Mouse (Mus musculus): ENCODE results near the gene Gm21060. TPM values are rescaled to one million over a fixed set of nuclear protein-coding genes. Genes with fewer than 3 reads are reported as not detected.
"Not testable (repeated sequence)": the region's sequence is repeated elsewhere in the genome, so short reads cannot be mapped to it uniquely, and the experiment has no call there.

Gm21060 gene
- not detected in 2 replicates for polyA plus RNA-seq (2015; fragmentation: Nextera tagmentation; extraction: Ambion mirVana)

- no peak for TF ChIP-seq EP300 (IDR thresholded peaks at IDR 0.05; ENCODE audit: low read depth)
- no peak for TF ChIP-seq CTCF (IDR thresholded peaks at IDR 0.05; ENCODE audit: low read depth)
Observed at GRCm38 (mm10) chr19:61296969-61297368, at the start of gene Gm21060. TSS of gene Gm21060 (minus strand) at chr19:61297069.

GRCm38 (mm10) chr19:61320844-61321243 lies 24.0 kb upstream of the Gm21060 start:
- not testable (repeated sequence) for H3K27ac ChIP-seq (ENCODE audit: low read depth); H3K9me3 ChIP-seq (ENCODE audit: low read length); H3K27me3 ChIP-seq (ENCODE audit: insufficient read depth, low read length); ATAC-seq; H3K4me2 ChIP-seq (ENCODE audit: low read depth, low read length); H3K4me1 ChIP-seq (ENCODE audit: insufficient read depth); H3K9ac ChIP-seq (replicated peaks); H3K4me3 ChIP-seq (ENCODE audit: low read depth, low read length); DNase-seq; H3K36me3 ChIP-seq (replicated peaks; ENCODE audit: insufficient read depth, low read length)
- 74% methylated on average over 3 of the region's 3 CpGs for WGBS (ENCODE audit: insufficient replicate concordance)

More at GRCm38 (mm10) chr19:61296969-61297368, at the start of gene Gm21060:
- H3K4me3 ChIP-seq (ENCODE audit: low read depth, low read length) = no peak within 1 kb of the TSS
- 82% methylated on average over 2 of the region's 2 CpGs for WGBS (ENCODE audit: insufficient replicate concordance)
- no peaks in the 10 kb centered on the region for H3K4me1 ChIP-seq (ENCODE audit: insufficient read depth)
- H3K27ac ChIP-seq (ENCODE audit: low read depth) = no peak within 1 kb of the TSS
- H3K9ac ChIP-seq (replicated peaks) = no peak within 1 kb of the TSS
- ATAC-seq (no peak), DNase-seq (no peak)
- no peak within 1 kb of the TSS for H3K4me2 ChIP-seq (ENCODE audit: low read depth, low read length)
- no peaks in the 10 kb centered on the region for H3K9me3 ChIP-seq (ENCODE audit: low read length)
- no peaks in the 10 kb centered on the region for H3K36me3 ChIP-seq (replicated peaks; ENCODE audit: insufficient read depth, low read length)
- no peaks in the 10 kb centered on the region for H3K27me3 ChIP-seq (ENCODE audit: insufficient read depth, low read length)

DNA sequence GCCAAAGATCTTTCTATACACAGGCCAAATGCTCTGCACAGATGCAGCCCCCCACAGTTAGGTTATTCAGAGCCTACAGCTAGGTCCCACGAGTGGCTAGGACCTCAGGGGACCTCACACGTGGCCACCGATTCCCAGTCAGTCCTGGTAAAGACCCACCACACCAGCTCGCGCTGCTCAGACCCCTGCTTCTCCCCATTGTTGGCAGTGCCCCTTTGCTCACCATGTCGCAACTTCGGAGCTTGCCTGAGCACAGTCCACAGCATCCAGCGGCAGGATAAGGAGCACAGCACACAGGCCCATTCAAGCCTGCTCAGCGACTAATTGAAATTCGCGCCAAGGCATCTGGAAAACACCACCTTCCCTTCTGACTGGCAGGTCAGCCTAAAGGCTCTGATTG lies 16.3 kb upstream of the Gm21060 start:
- H3K9me3 ChIP-seq (ENCODE audit: low read length); H3K4me3 ChIP-seq (ENCODE audit: low read depth, low read length); H3K4me1 ChIP-seq (ENCODE audit: insufficient read depth); DNase-seq; H3K9ac ChIP-seq (replicated peaks); ATAC-seq; H3K27ac ChIP-seq (ENCODE audit: low read depth); H3K36me3 ChIP-seq (replicated peaks; ENCODE audit: insufficient read depth, low read length); H3K4me2 ChIP-seq (ENCODE audit: low read depth, low read length); H3K27me3 ChIP-seq (ENCODE audit: insufficient read depth, low read length): not testable (repeated sequence)
- WGBS (ENCODE audit: insufficient replicate concordance) = 47% methylated on average over 11 of the region's 11 CpGs

- H3K27me3 ChIP-seq (ENCODE audit: insufficient read depth, low read length); H3K4me2 ChIP-seq (ENCODE audit: low read depth, low read length); H3K27ac ChIP-seq (ENCODE audit: low read depth); H3K4me3 ChIP-seq (ENCODE audit: low read depth, low read length); ATAC-seq; H3K9me3 ChIP-seq (ENCODE audit: low read length); DNase-seq; H3K9ac ChIP-seq (replicated peaks); H3K36me3 ChIP-seq (replicated peaks; ENCODE audit: insufficient read depth, low read length); H3K4me1 ChIP-seq (ENCODE audit: insufficient read depth): not testable (repeated sequence)
- WGBS (ENCODE audit: insufficient replicate concordance) = 77% methylated on average over 8 of the region's 10 CpGs
Observed at GRCm38 (mm10) chr19:61312400-61312799, 15.5 kb upstream of the Gm21060 start.

DNA sequence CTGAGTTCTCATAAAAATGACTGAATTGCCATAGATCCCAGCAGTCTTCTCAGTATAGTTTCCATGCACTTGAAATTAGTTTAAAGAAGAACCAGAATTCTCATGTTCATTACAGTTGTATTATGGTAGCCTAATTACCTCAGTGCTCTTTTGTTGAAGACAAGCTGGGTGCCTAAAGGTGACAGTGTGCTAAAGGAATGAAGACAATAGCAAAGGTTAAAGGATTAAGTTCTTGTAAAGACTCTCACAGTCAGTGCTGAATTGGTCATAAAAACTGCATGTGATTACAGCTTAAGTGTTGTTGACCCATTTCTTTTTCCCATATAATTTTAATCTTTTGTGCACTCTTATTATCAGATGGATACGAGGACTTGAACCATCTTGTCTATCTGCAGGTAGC lies 11.2 kb upstream of the Gm21060 start:
- not testable (repeated sequence) for H3K27ac ChIP-seq (ENCODE audit: low read depth); H3K9me3 ChIP-seq (ENCODE audit: low read length); H3K4me2 ChIP-seq (ENCODE audit: low read depth, low read length); H3K4me3 ChIP-seq (ENCODE audit: low read depth, low read length); H3K27me3 ChIP-seq (ENCODE audit: insufficient read depth, low read length); DNase-seq; H3K36me3 ChIP-seq (replicated peaks; ENCODE audit: insufficient read depth, low read length); H3K4me1 ChIP-seq (ENCODE audit: insufficient read depth); ATAC-seq; H3K9ac ChIP-seq (replicated peaks)
- WGBS (ENCODE audit: insufficient replicate concordance) = 55% methylated on average over 1 of the region's 1 CpGs

DNA sequence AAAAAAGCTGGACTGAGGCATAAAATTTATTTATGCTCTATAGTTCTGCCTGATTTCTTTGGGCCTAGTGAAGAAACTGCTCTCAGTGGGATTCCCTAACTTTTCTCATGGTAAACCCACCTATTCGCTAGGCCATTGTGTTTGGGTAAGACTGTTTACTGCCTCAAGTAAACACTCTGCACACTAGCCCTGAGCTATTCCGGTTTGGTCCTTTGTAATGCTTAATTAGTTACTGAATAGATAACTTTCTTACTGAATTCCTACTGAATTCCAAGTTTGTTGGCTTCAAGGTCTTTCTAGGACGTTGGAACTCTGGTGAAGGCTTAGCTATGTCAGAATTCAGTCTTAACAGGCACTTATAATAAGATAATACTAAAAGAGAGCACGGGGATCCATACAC lies 11.8 kb downstream of the Gm21060 start:
- whole genome bisulfite sequencing (ENCODE audit: insufficient replicate concordance) = 75% methylated on average over 4 of the region's 4 CpGs
- H3K36me3 ChIP-seq (replicated peaks; ENCODE audit: insufficient read depth, low read length); H3K27me3 ChIP-seq (ENCODE audit: insufficient read depth, low read length); H3K4me2 ChIP-seq (ENCODE audit: low read depth, low read length); H3K27ac ChIP-seq (ENCODE audit: low read depth); H3K4me3 ChIP-seq (ENCODE audit: low read depth, low read length); H3K4me1 ChIP-seq (ENCODE audit: insufficient read depth); H3K9ac ChIP-seq (replicated peaks); H3K9me3 ChIP-seq (ENCODE audit: low read length); ATAC-seq; DNase-seq: not testable (repeated sequence)

DNA sequence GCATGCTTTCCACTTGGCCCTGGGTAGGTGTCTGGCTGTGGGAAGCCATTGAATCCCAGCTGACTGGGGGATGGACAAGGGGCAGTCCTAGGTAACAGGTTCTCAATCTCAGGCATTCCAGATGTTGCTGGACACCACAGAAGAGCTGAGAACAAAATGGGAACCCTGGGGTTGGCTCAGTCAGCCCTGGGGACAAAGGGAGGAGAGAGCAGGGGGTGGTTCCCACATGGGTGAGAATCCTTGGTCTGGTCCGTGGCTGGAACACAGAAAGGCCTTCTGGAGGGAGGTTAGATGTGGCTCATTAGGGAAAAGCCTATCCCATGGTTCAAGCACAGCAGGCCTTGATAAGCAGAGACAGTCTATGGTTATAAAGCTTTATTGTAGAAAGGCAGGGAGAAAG lies 13.3 kb downstream of the Gm21060 start:
- no peak for TF ChIP-seq CTCF (IDR thresholded peaks at IDR 0.05; ENCODE audit: low read depth)
- TF ChIP-seq EP300 (IDR thresholded peaks at IDR 0.05; ENCODE audit: low read depth) = no peak
- DNase-seq = no peak

More for the DNA sequence above, 13.3 kb downstream of the Gm21060 start:
- ATAC-seq = no peak
- Histone ChIP-seq H3K4me1 (ENCODE audit: insufficient read depth) (no peaks in the 10 kb centered on the region), H3K4me3 (ENCODE audit: low read depth, low read length) (no peak overlapping the region), H3K9me3 (ENCODE audit: low read length) (no peaks in the 10 kb centered on the region), H3K9ac (replicated peaks) (no peak overlapping the region), H3K4me2 (ENCODE audit: low read depth, low read length) (no peak overlapping the region), H3K36me3 (replicated peaks; ENCODE audit: insufficient read depth, low read length) (no peaks in the 10 kb centered on the region), H3K27ac (ENCODE audit: low read depth) (no peak overlapping the region), H3K27me3 (ENCODE audit: insufficient read depth, low read length) (no peaks in the 10 kb centered on the region)
- 67% methylated on average over 1 of the region's 1 CpGs for whole genome bisulfite sequencing (ENCODE audit: insufficient replicate concordance)

Data from liver, postnatal 0 days (tissue).